Mouse (Mus musculus): ENCODE data around the gene Dpm2. TPM values are rescaled to one million over a fixed set of nuclear protein-coding genes. Genes with fewer than 3 reads are reported as not detected.

The Dpm2 gene
- polyA plus RNA-seq, 1 experiment = 110 TPM

GRCm38 (mm10) chr2:32547380-32547779 lies 23.3 kb upstream of the Dpm2 start:
- no peaks in the 10 kb centered on the region for H3K27me3 ChIP-seq (ENCODE audit: control insufficient read depth, insufficient read depth, low read length)
- no peak overlapping the region for H3K27ac ChIP-seq (ENCODE audit: control insufficient read depth, insufficient read depth, low read depth, low read length)
- H3K36me3 ChIP-seq (ENCODE audit: control insufficient read depth, insufficient read depth, low read length) = no peaks in the 10 kb centered on the region
- H3K4me1 ChIP-seq (ENCODE audit: control insufficient read depth, insufficient read depth, low read length) = peaks cover 2% of the 10 kb centered on the region
- no peak overlapping the region for H3K4me3 ChIP-seq (ENCODE audit: control insufficient read depth, low read depth, low read length)
- no peak for TF ChIP-seq CTCF (IDR thresholded peaks at IDR 0.05; ENCODE audit: control insufficient read depth, insufficient read depth, insufficient replicate concordance, low read depth, low read length)
- TF ChIP-seq POLR2A (IDR thresholded peaks at IDR 0.05; ENCODE audit: control insufficient read depth, low read depth, low read length) = no peak

GRCm38 (mm10) chr2:32547964-32548739 lies 22.5 kb upstream of the Dpm2 start:
- Histone ChIP-seq H3K27me3 (ENCODE audit: control insufficient read depth, insufficient read depth, low read length) (no peaks in the 10 kb centered on the region), H3K4me1 (ENCODE audit: control insufficient read depth, insufficient read depth, low read length) (no peaks in the 10 kb centered on the region; the same call in 1 of the 2 replicates), H3K36me3 (ENCODE audit: control insufficient read depth, insufficient read depth, low read length) (no peaks in the 10 kb centered on the region), H3K4me3 (ENCODE audit: control insufficient read depth, low read depth, low read length) (no peak overlapping the region), H3K27ac (ENCODE audit: control insufficient read depth, insufficient read depth, low read depth, low read length) (no peak overlapping the region)
- TF ChIP-seq POLR2A (IDR thresholded peaks at IDR 0.05; ENCODE audit: control insufficient read depth, low read depth, low read length) (no peak), CTCF (IDR thresholded peaks at IDR 0.05; ENCODE audit: control insufficient read depth, insufficient read depth, insufficient replicate concordance, low read depth, low read length) (no peak)

- no peak overlapping the region for H3K27ac ChIP-seq (ENCODE audit: control insufficient read depth, insufficient read depth, low read depth, low read length)
- no peaks in the 10 kb centered on the region for H3K4me1 ChIP-seq (ENCODE audit: control insufficient read depth, insufficient read depth, low read length)
- TF ChIP-seq POLR2A (IDR thresholded peaks at IDR 0.05; ENCODE audit: control insufficient read depth, low read depth, low read length) (no peak), CTCF (IDR thresholded peaks at IDR 0.05; ENCODE audit: control insufficient read depth, insufficient read depth, insufficient replicate concordance, low read depth, low read length) (no peak)
- no peak overlapping the region for H3K4me3 ChIP-seq (ENCODE audit: control insufficient read depth, low read depth, low read length)
- H3K27me3 ChIP-seq (ENCODE audit: control insufficient read depth, insufficient read depth, low read length) = no peaks in the 10 kb centered on the region
- no peaks in the 10 kb centered on the region for H3K36me3 ChIP-seq (ENCODE audit: control insufficient read depth, insufficient read depth, low read length)
Observed at GRCm38 (mm10) chr2:32549171-32549570, 21.5 kb upstream of the Dpm2 start.

- Histone ChIP-seq H3K27me3 (ENCODE audit: control insufficient read depth, insufficient read depth, low read length) (no peaks in the 10 kb centered on the region), H3K4me3 (ENCODE audit: control insufficient read depth, low read depth, low read length) (no peak overlapping the region), H3K4me1 (ENCODE audit: control insufficient read depth, insufficient read depth, low read length) (no peaks in the 10 kb centered on the region), H3K36me3 (ENCODE audit: control insufficient read depth, insufficient read depth, low read length) (no peaks in the 10 kb centered on the region), H3K27ac (ENCODE audit: control insufficient read depth, insufficient read depth, low read depth, low read length) (no peak overlapping the region)
- no peak for TF ChIP-seq POLR2A (IDR thresholded peaks at IDR 0.05; ENCODE audit: control insufficient read depth, low read depth, low read length)
- TF ChIP-seq CTCF (IDR thresholded peaks at IDR 0.05; ENCODE audit: control insufficient read depth, insufficient read depth, insufficient replicate concordance, low read depth, low read length) = no peak
Observed at GRCm38 (mm10) chr2:32549764-32550163, 20.9 kb upstream of the Dpm2 start.

- no peak overlapping the region for H3K4me3 ChIP-seq (ENCODE audit: control insufficient read depth, low read depth, low read length)
- no peaks in the 10 kb centered on the region for H3K4me1 ChIP-seq (ENCODE audit: control insufficient read depth, insufficient read depth, low read length)
- H3K36me3 ChIP-seq (ENCODE audit: control insufficient read depth, insufficient read depth, low read length) = no peaks in the 10 kb centered on the region
- H3K27me3 ChIP-seq (ENCODE audit: control insufficient read depth, insufficient read depth, low read length) = no peaks in the 10 kb centered on the region
- TF ChIP-seq POLR2A (IDR thresholded peaks at IDR 0.05; ENCODE audit: control insufficient read depth, low read depth, low read length) = no peak
- no peak for TF ChIP-seq CTCF (IDR thresholded peaks at IDR 0.05; ENCODE audit: control insufficient read depth, insufficient read depth, insufficient replicate concordance, low read depth, low read length)
- no peak overlapping the region for H3K27ac ChIP-seq (ENCODE audit: control insufficient read depth, insufficient read depth, low read depth, low read length)
Observed at GRCm38 (mm10) chr2:32551236-32551635, 19.4 kb upstream of the Dpm2 start.

GRCm38 (mm10) chr2:32553592-32554148 lies 17.0 kb upstream of the Dpm2 start:
- no peaks in the 10 kb centered on the region for H3K36me3 ChIP-seq (ENCODE audit: control insufficient read depth, insufficient read depth, low read length)
- H3K27ac ChIP-seq (ENCODE audit: control insufficient read depth, insufficient read depth, low read depth, low read length) = no peak overlapping the region
- no peak overlapping the region for H3K4me3 ChIP-seq (ENCODE audit: control insufficient read depth, low read depth, low read length)
- H3K4me1 ChIP-seq (ENCODE audit: control insufficient read depth, insufficient read depth, low read length) = no peaks in the 10 kb centered on the region
- H3K27me3 ChIP-seq (ENCODE audit: control insufficient read depth, insufficient read depth, low read length) = no peaks in the 10 kb centered on the region
- TF ChIP-seq CTCF (IDR thresholded peaks at IDR 0.05; ENCODE audit: control insufficient read depth, insufficient read depth, insufficient replicate concordance, low read depth, low read length) (no peak), POLR2A (IDR thresholded peaks at IDR 0.05; ENCODE audit: control insufficient read depth, low read depth, low read length) (no peak)

- H3K27ac ChIP-seq (ENCODE audit: control insufficient read depth, insufficient read depth, low read depth, low read length) = no peak overlapping the region
- no peaks in the 10 kb centered on the region for H3K4me1 ChIP-seq (ENCODE audit: control insufficient read depth, insufficient read depth, low read length)
- TF ChIP-seq CTCF (IDR thresholded peaks at IDR 0.05; ENCODE audit: control insufficient read depth, insufficient read depth, insufficient replicate concordance, low read depth, low read length) (no peak), POLR2A (IDR thresholded peaks at IDR 0.05; ENCODE audit: control insufficient read depth, low read depth, low read length) (no peak)
Observed at GRCm38 (mm10) chr2:32555484-32555883, 15.2 kb upstream of the Dpm2 start.

More at GRCm38 (mm10) chr2:32555484-32555883, 15.2 kb upstream of the Dpm2 start:
- H3K27me3 ChIP-seq (ENCODE audit: control insufficient read depth, insufficient read depth, low read length) = no peaks in the 10 kb centered on the region
- no peak overlapping the region for H3K4me3 ChIP-seq (ENCODE audit: control insufficient read depth, low read depth, low read length)
- H3K36me3 ChIP-seq (ENCODE audit: control insufficient read depth, insufficient read depth, low read length) = no peaks in the 10 kb centered on the region

Measured in testis, adult 2 months (tissue).